Mouse (Mus musculus) heart, adult 9 months (tissue): Measurements from ENCODE around the gene Midn.

Experiments used
- DNase-seq, 2 experiments: peaks; one replicate each; pipeline ENCODE4 v3.0.0; 2022; ENCODE audit warnings: low spot score in 2 of 2

The Midn gene

DNA sequence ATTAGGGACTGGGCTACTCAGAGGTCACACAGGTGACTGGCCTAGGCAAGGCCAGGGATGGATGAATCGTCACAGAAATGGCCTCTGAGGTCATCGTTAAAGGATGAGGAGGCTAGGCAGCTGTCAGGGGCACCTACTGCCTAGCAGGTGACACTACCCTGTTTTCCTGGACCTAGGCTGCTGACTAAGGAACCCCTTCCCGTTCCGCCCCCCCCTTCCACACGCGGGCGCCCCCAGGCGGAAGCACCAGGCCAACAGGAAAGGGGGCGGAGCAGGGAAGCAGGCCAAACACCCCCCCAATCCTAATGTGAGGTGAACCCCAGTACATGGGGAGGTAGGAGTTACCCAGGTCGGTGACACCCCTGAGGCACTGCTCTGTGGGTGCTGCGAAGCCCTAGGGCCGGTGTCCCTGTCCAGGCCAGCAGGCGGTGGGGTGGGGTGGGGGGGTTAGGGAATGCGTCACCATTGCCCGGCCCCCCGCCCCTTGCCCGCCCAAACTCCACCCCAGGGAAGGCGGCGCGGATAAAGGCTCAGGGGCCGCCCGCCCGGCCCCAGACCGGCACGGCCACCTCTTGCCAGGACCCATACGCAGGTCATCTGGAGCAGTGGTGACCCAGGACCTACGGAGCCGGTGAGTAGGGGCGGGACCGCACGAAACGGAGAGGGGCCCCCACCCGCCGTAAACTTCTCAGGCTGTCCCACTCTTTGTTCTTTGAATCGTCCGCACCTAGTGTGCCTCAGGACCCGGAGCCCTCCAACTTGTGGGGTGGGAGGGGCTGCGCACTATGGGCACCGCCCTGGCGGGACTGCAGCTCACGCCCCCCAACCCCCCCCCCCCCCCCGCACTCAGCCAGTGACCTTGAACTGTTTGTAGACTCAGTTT lies at the start of gene Midn:
Midn (plus strand) TSS at position 554 of the 883 bp plus-strand sequence.
- peak; percentile 90 to 93 for DNase-seq

DNA sequence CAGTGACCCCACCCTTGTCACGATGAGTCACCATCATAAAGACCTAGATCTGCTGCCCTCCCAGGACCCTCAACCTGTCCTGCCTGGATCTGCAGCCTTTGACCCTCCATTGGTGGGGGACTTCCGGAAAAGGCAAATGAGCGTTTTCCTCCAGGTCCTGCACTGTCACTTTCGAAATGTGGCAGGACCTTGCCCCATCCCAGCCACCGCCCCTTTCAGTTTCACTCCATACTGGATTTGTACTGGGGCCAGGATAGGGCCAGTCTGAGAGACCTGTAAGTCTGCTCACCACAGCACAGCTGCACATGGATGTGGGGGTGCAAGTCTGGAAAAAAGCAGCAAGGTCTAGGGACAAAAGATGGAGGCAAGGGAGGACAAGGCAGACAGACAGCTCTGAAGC lies 49.4 kb upstream of the Midn start:
- no peak for DNase-seq

DNA sequence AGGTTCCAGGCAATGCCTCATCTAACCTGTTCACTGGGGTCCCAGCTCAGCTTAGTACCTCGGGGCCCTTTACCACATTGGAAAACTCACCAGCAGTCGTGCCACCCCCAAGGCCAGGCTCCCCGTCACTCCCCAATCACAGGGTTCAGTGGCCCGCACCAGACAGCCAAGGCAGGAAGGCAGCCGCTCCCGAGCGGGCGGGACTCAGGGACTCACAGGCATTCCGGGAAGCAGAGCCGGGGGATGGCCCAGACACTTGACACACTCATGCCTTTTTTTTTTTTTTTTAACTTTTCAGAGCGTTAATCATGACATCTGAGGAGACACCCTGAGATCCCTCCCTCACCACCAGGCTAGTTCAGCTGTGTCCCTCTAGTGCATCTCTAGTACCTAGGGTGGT lies 47.1 kb upstream of the Midn start:
- peak in 1 of 2 experiments; percentile 28 for DNase-seq

DNA sequence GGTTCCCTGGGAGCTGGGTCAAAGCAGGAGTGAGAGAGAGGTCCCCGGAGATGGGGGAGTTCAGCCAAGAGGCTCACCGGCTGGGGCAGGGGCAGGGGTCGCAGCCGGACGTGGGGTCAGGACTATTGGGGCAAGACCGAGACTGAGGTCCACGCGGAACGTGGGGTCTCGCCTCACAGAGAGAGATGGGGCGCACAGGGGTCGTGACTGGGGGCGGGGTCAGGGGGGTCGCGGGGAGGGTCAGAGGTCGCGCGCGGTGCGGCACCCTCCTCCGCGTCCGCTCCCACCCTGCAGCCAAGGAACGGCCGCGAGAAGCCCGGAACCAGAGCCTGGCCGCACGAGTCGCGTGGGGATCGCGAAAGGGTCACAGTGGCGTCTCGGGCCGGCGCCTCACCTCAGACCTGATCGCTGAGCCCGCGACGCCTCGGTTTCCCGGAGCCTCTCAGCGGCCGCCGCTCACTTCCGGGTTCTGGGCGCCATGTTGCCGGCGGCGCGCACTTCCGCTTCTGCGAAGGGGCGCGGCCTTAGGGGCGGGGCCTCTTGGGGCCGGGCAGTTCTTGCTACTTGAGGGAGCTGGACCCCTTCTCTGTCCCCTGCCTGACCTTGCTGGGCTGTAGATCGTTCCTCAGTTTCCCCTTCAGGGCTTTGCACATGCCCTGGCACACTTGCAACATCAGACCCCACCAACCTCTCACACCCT lies 45.7 kb upstream of the Midn start:
- DNase-seq: peak; percentile 81 to 87

DNA sequence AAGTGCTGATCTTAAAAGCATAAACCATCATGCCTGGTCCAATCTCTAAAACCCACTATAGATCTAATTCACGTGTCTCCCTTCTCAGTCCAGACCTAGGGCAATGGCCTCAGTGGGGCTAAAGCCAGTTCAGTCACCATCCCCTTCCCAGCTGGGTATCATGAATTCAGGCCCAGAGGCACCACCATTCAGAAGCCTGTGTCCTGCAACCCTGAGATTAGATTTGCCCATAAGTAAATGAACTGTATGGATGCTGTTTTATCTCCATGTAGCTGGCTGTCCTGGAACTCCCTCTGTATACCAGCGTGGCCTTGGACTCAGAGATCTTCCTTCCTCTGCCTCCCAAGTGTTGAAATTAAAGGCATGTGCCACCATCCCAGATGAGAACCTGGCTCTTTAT lies 45.0 kb upstream of the Midn start:
- DNase-seq: no peak

DNA sequence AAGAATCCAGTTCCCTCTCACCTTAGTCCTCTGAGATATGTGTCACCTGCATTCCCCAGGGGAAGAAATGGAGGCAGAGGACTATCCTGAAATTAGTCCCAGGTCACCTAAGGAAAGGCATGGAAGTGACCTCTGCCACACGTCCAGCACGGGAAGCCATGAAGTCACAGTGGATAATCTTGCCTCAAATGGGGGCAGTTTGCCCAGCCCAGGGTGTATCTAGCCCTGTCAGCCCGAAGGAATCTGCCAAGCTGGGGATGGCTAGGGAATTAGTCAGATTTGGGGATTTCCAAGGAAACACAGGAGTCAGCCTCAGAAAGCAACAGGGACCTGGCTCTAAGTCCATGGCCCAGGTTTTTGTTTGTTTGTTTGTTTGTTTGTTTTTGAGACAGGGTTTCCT lies 43.9 kb upstream of the Midn start:
- no peak for DNase-seq

DNA sequence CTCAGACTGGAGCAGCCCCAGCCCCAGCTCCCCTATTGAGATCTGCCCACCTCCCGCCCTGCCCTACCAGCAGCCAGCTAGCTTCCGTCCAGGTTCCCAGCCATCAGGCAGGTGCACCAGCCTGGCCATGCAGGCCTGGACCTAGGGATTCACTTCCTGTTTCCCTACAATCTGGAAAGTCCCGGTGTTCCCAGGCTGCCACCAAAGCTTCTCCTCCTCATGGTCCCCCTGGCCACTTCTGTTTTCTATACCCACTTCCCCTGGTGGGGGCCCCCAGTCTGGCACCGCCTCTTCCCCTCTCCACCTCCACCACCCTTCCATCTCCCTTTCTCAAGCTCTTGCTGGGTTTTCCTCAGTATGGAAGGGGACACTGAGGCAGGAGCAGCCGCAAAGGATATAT lies 42.6 kb upstream of the Midn start, which contains the start of gene Sbno2:
Sbno2 (minus strand) TSS at position 112 of the 400 bp plus-strand sequence.
- no peak for DNase-seq

DNA sequence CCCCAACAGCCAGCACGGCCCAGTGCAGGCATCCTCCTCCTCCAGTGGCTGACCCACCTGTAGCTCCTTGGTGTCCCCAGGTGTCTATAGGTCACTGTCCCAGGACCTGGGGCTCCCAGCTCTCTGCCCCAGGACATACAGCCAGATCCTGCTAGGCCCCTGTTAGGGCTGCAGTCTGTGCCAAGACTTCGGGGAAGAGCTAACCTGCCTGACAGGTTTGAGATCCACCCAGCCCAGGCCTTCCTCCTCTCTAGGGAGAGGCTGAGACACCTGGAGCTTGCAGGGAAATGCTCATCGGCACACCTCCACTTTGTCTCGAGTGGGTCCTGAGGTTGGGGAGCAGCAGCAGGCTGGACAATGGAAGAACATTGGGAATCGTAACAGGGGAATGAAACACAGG lies 42.1 kb upstream of the Midn start:
- no peak for DNase-seq

DNA sequence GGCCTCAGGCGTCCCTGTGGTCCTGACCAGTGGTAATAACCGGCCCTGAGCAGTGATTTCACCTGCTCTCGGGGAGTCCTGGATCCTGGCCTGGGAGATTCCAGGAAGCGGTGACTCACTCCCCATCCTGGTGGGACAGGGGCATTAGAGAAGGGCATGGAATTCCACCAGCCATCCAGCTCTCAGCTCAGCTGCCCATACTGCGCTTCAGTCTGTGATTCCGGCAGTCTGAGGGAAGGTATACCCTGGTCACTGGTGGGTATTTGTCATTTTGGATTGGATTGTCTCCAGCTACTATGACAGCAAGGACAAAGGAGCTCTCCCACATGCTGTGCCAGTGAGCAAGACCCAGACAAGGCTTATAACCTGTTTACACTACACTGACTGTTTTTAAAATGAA lies 40.4 kb upstream of the Midn start:
- DNase-seq: no peak

DNA sequence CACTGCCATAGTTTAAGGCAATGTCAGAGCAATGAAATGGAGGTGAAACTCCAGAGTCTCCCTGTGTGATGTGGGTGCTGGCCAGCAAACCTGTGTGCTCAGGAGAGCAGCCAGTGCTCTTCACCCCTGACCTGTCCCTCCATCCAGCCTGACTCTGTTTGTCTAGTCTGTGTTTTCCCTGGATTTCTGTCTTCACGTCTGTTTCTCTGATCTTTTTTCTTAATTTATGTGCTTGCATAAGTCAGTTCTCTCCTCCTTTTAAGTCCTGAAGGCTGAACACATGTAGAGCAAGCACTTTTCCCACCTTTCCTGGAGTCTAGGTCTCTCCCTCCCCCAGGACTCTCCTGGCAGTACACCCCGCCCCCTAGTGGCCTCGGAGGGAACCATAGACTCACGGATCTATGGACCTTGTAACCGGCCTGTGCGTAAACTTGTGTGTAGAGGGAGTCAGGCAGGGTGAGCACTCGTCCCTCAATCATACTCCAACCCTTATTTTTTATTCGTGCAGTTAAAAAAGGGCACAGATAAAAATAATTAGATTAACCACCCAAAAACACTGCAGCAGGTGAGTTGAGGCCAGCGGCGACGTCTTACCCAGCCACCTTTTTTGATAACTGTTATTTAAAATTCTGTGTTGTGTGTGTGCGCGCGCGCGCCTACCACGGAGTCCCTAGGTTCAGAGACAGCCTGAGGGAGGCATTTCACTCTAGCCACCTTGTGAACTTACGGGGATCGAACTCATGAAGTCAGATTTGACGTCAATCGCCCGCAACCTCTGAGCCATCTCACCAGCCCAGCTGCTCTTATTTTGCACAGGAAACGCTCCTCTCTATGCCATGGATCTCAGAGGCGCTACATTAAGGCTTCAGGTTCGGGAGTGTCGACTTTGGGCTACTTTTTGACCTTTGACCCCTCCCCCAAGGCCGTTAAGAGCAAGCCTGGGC lies 33.5 kb upstream of the Midn start:
- DNase-seq: peak; percentile 89 to 92

DNA sequence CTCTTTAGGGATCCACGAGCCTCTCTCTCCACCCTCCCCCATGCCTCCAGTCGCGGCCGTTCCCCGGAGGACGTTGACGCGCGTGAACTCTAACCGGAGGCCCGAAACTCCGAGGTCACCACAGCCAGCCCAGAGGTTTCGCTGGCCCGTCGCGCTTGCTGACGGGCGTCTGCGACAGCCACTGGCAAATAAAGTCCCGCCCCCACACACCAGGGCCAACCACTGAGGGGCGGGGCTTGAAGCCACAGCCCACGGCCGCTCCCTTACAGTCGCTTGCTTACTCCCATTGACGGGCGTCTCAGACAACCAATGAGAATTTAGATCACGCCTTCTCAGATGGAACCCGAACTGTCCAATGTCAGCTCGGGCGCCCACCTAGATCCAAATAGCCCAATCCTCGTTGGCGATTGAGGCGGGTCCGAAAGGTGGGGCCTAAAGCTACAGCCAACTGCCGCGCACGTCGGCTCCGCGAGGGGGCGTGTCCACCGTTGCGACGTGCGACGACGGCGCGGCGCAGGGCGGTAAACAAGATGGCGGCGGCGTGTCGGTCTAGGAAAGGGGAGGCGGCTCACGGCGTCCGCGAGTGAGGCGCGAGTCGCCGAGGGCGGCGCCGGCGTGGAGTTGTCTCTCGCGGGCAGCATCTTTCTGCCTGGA lies 32.7 kb upstream of the Midn start, which contains the start of gene Stk11:
Stk11 (plus strand) TSS at position 514 of the 654 bp plus-strand sequence.
- DNase-seq: peak; percentile 100

DNA sequence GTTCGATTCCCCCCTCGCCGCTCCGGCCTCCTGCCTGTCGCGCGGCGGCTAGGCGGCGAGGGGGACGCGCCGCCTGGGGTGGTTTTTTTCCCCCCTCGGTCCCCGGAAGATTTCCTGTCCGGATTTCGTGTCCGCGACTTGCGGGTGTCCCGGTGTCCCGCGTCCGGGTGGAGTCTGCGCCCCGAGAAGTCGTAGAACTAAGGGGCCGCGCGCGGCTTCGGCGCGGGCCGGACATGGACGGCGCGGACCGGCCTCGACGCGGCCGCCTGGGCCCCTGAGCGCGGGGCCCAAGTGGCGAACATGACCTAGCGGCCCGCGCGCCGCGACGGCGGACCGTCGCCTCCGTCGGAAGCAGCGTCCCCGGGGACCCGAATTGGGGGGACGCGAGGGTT lies 32.1 kb upstream of the Midn start:
- DNase-seq: no peak

DNA sequence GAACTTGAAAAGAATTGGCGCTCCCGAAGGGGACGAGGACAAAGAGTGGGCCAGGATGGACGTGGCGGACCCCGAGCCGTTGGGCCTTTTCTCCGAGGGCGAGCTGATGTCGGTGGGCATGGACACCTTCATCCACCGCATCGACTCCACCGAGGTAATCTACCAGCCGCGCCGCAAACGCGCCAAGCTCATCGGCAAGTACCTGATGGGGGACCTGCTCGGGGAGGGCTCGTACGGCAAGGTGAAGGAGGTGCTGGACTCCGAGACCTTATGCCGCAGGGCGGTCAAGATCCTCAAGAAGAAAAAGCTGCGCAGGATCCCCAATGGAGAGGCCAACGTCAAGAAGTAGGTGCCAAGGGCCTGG lies 31.5 kb upstream of the Midn start:
- DNase-seq: peak in 1 of 2 experiments; percentile 41

DNA sequence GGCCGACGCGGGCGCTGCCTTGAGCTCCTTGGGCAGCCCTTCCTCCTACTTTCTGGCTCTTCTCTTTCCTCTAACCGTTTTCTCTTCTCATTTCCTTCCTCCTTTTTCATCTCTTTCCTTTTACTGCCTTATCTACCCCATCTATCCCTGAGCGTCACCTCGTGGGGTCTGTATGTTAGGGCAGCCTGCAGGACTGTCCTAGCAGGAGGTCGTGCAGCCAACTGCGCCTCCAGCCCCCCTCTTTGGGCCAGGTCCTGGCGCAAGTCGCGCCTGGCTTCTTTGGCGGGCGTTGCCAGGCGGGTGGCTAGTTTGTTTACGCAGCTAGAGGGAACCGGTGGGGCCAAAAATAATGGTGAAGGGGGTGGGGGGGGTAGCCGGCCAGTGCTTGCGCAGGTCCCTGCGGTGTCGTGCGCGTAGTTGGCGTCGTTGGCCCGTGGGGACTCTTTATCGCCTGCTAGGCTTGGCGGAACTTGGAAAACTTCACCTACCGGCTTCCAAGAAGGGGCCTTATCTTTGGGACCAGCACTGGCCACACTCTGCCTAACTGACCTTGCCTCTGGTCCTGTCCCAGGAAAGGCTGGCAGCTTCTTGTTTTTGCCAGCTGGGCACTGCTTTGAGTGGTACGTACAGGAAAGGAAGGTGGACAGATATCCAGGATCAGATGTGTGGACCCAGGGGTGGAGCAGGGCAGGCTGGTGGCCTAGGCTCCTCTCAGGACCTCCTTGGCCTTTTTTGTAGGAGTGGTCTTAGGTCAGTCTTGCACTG lies 31.0 kb upstream of the Midn start:
- peak; percentile 76 to 79 for DNase-seq

DNA sequence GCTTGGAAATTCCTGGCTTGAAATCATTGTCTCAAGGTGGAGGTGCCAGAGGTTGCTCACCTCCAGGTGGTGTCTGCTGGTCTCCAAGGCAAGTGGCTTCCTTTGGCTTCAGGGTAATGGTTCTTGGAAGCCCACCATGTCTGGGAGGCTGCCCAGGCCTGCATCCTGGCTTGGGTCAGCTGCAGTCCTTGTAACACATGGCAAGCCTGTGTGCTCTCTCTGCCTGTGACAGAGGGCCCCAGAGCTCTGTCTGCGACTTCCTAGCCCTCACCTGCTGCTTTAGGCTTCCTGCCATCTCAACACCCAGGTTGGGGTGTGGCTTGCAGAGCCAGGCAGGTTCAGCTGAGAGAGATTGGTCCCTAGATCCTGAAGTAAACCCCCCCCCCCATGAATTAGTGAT lies 30.3 kb upstream of the Midn start:
- no peak for DNase-seq

DNA sequence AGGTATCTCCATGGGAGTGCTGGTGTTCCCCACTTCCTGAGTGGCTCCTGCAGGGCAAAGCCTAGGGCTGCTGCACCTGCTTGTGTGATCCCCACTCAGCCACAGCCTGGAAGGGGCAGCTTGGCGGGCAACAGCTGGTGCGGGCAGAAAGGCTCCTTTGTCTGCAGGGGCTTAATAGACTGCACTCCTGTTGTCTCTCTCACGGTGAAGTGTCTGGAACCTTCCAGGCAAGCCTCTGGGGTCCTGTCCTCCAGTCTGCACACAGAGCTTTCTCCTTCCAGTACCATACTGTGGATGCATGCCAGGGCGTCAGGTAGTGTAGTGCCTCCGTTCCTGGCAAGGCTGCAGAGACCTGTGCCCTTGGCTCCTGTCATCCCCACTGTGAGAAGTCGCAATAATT lies 29.5 kb upstream of the Midn start:
- DNase-seq: no peak

DNA sequence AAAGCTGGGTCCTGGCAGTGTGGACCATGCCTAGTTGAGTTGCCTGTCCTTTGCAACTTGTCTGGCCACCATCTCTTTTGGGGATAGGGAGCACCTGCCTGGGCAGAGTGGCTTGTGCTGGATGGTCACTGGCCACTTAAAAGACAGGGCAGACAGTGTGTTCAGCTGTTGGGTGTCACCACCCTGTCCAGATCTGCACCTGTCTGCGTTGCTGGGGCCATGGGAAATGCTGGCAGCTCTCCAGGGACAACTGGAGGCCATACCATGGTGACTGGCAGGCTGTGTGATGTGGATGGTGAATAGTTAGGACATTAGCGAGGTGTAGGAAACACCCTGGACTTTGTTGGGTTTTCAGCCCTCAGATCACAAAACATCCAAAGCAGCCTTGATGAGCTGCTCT lies 27.9 kb upstream of the Midn start:
- no peak for DNase-seq

DNA sequence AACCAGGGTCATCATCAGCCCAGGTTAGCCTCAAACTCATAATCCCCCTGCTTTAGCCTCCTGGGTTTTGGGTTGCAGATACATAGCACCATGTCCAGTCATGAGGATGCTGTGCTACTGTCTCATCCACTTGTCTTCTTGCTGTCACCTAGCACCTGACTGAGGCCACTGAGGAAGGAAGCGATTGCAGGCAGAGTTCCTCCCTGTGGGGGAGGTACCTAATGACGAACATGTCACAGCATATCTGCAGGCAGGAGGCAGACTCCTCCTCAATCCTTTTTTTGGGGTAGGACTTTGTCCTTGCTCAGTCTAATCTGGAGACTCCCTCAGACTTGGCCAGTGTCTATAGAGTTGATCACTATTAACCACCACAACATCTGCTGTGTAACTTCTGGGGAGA lies 26.4 kb upstream of the Midn start:
- no peak for DNase-seq

DNA sequence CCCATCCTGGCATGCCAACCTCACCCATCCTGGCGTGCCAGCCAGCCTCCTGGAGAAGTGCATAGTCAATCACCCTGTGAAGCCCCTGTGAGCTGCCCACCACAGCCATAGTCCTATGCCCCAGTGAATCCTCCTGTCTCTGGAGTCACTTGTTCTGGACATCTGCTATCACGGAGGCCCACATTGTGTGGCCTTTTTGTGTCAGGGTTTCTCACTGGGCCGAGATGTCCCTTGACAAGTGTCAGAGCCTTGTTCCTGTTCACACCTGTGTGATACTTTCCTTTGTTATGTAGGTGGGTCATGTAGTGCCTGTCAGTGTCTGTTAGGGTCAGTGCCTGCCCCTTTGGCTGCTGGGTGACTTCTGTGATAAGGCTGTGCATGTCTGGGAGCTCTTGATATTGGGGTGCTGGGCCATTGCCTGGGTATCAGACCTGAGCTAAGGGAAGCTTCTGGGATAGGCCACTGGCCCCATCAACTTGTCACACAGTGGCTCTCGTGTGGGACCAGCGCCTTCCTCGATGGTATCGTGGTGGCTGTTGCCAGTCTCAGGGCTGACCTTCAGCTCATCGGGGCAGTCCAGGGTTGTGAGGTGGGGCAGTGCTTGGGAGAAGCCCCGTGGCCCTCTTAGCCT lies 24.0 kb upstream of the Midn start:
- DNase-seq: no peak

DNA sequence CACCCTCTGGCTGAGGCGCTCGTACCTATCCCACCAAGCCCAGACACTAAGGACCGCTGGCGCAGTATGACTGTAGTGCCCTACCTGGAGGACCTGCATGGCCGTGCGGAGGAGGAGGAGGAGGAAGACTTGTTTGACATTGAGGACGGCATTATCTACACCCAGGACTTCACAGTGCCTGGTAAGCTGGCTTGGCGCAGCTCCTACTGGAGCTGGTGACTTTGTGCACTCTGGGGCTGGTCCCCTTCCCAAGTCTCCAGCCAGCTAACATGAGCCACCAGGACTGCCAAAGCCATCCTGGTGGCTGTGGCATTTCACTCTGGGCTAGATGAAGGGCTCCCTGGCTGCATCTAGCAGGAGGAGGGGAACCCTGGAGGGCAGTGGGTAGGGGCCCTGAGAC lies 20.2 kb upstream of the Midn start:
- no peak for DNase-seq
